ENCODE assay signal across 8 mouse cellular contexts in genomic region chrX:142228055-142228768, GRCm38 (mm10). TPM values are rescaled to one million over a fixed set of nuclear protein-coding genes. Genes with fewer than 3 reads are reported as not detected.
DNase-seq lines count a peak whose midpoint lies in the region; ATAC-seq and TF ChIP-seq lines count a peak whose summit lies in the region.

No protein-coding gene starts in this region.

- peak; percentile 98 for ATAC-seq in forebrain, postnatal 0 days
- ATAC-seq in lung, embryonic 16.5 days (ENCODE audit: low read depth) = peak; percentile 97

- H3K4me3 ChIP-seq in cerebellum, adult 2 months (replicated peaks; ENCODE audit: insufficient read depth, low read depth, low read length) = peak overlapping the region; percentile 70
- H3K4me3 ChIP-seq in forebrain, postnatal 0 days (ENCODE audit: low read depth, low read length) = peak overlapping the region; percentile 46
- H3K4me3 ChIP-seq in lung, embryonic 16.5 days (ENCODE audit: low read length) = peak overlapping the region; percentile 60

- peak overlapping the region; percentile 45; the same call in 1 of the 2 replicates for H3K9ac ChIP-seq in forebrain, postnatal 0 days
- H3K9ac ChIP-seq in lung, embryonic 16.5 days (ENCODE audit: low read length) = peak overlapping the region; percentile 65

- peak; percentile 48; the same call in 1 of the 2 replicates for TF ChIP-seq POLR2A in cerebellum, adult 2 months (IDR thresholded peaks at IDR 0.05; ENCODE audit: borderline replicate concordance, insufficient read depth, low read length)

- no peaks in the 10 kb centered on the region for H3K9me3 ChIP-seq in forebrain, postnatal 0 days (ENCODE audit: low read length)
- H3K9me3 ChIP-seq in lung, embryonic 16.5 days (ENCODE audit: control insufficient read depth, low read length) = no peaks in the 10 kb centered on the region

- peak; percentile 95 for DNase-seq in MEL-GATA-1-ER (ENCODE audit: extremely low read depth, low read depth)
- peak; percentile 83 to 84 for DNase-seq in cerebellum, adult 2 months
- peak; percentile 80 for DNase-seq in forebrain, postnatal 0 days
- peak; percentile 72 for DNase-seq in heart, postnatal 4 days
- DNase-seq in layer of hippocampus, adult 8-10 months (ENCODE audit: low spot score in 2 of 2) = peak; percentile 56 to 58
- peak; percentile 31 for DNase-seq in ovary, postnatal 10 days (ENCODE audit: low spot score)
- DNase-seq in thymus, postnatal 10 days (ENCODE audit: low spot score in 2 of 2) = peak; percentile 31 to 46

- TF ChIP-seq CTCF in cerebellum, adult 2 months (IDR thresholded peaks at IDR 0.05; ENCODE audit: borderline replicate concordance, insufficient read depth, low read depth, low read length) = no peak
- TF ChIP-seq CTCF in forebrain, postnatal 0 days (IDR thresholded peaks at IDR 0.05; ENCODE audit: low read depth) = no peak

- peak overlapping the region; percentile 45 for H3K4me2 ChIP-seq in forebrain, postnatal 0 days (ENCODE audit: low read depth)
- peak overlapping the region; percentile 53 for H3K4me2 ChIP-seq in lung, embryonic 16.5 days (ENCODE audit: low read depth, low read length)

- no peaks in the 10 kb centered on the region for H3K4me1 ChIP-seq in cerebellum, adult 2 months (ENCODE audit: control insufficient read depth, insufficient read depth, low read length)
- no peaks in the 10 kb centered on the region for H3K4me1 ChIP-seq in forebrain, postnatal 0 days (ENCODE audit: insufficient read depth)
- no peaks in the 10 kb centered on the region for H3K4me1 ChIP-seq in lung, embryonic 16.5 days (replicated peaks; ENCODE audit: control insufficient read depth, insufficient read depth, low read length)

- peak overlapping the region; percentile 84 for H3K27ac ChIP-seq in cerebellum, adult 2 months (ENCODE audit: insufficient read depth, low read length)
- peak overlapping the region; percentile 72 for H3K27ac ChIP-seq in forebrain, postnatal 0 days (ENCODE audit: low read depth, low read length)
- peak overlapping the region; percentile 95 for H3K27ac ChIP-seq in lung, embryonic 16.5 days (ENCODE audit: low read length)

- WGBS in cerebellum, adult 2 months = 12% methylated on average over 32 of the region's 42 CpGs
- 30% methylated on average over 33 of the region's 42 CpGs for WGBS in forebrain, postnatal 0 days
- WGBS in lung, embryonic 16.5 days = 15% methylated on average over 34 of the region's 42 CpGs

- no peaks in the 10 kb centered on the region for H3K27me3 ChIP-seq in cerebellum, adult 2 months (ENCODE audit: control insufficient read depth, insufficient read depth, low read length)
- no peaks in the 10 kb centered on the region for H3K27me3 ChIP-seq in forebrain, postnatal 0 days (ENCODE audit: insufficient read depth, low read length)
- H3K27me3 ChIP-seq in lung, embryonic 16.5 days (ENCODE audit: control insufficient read depth, insufficient read depth, low read depth, low read length) = no peaks in the 10 kb centered on the region

- no peaks in the 10 kb centered on the region for H3K36me3 ChIP-seq in forebrain, postnatal 0 days (ENCODE audit: insufficient read depth)
- no peaks in the 10 kb centered on the region for H3K36me3 ChIP-seq in lung, embryonic 16.5 days (ENCODE audit: control insufficient read depth, insufficient read depth, low read length)

RNA-seq across cellular contexts. Expression of gene Nxt2, which starts 1.6 kb away (rescaled TPM):
- polyA plus RNA-seq in cerebellum, adult 2 months (2012; rRNA removed) = 36.9 and 38.6 TPM in 2 replicates
- total RNA-seq in forebrain, postnatal 0 days (2014; rRNA removed) = 20.2 and 27.8 TPM in 2 replicates
- polyA plus RNA-seq in forebrain, postnatal 0 days (2015; fragmentation: Nextera tagmentation; extraction: Ambion mirVana) = 21.2 and 23.0 TPM in 2 replicates
- 1 to 10 TPM; 6.1 to 6.3 TPM for total RNA-seq in heart, postnatal 4 days (2021)
- 10 to 100 TPM; 30.4 to 35.8 (median 33.8) TPM for total RNA-seq in layer of hippocampus, adult 8-10 months (2022)
- polyA plus RNA-seq in lung, embryonic 16.5 days (2015; fragmentation: Nextera tagmentation; extraction: Ambion mirVana) = 25.7 and 27.5 TPM in 2 replicates

RNA-seq across cellular contexts. Expression of gene Gucy2f, which starts 31.5 kb away (rescaled TPM):
- 0.03 and 0.06 TPM in 2 replicates for polyA plus RNA-seq in cerebellum, adult 2 months (2012; rRNA removed)
- total RNA-seq in forebrain, postnatal 0 days (2014; rRNA removed) = 0.29 and 0.31 TPM in 2 replicates
- 0.05 and 0.07 TPM in 2 replicates for polyA plus RNA-seq in forebrain, postnatal 0 days (2015; fragmentation: Nextera tagmentation; extraction: Ambion mirVana)
- not detected for total RNA-seq in heart, postnatal 4 days (2021)
- total RNA-seq in layer of hippocampus, adult 8-10 months (2022) = 1 to 10 TPM in 1 of 4 experiments, under 1 TPM in 3; 0.41 to 1.0 (median 0.72) TPM
- 0.04 TPM in 1 of 2 replicates, not detected in the other for polyA plus RNA-seq in lung, embryonic 16.5 days (2015; fragmentation: Nextera tagmentation; extraction: Ambion mirVana)

Comparison
In these comparisons a context has a peak if more than half of its experiments do, and no peak if none do; other contexts are left out.
1. Peak in every context shown above with its lines: DNase-seq, ATAC-seq, H3K4me3 ChIP-seq and H3K27ac ChIP-seq.
2. DNase-seq: peak in every context shown above with its lines; median percentile 95 in MEL-GATA-1-ER; 84 in cerebellum, adult 2 months; 80 in forebrain, postnatal 0 days; 72 in heart, postnatal 4 days; 57 in layer of hippocampus, adult 8-10 months; 38 in thymus, postnatal 10 days; 31 in ovary, postnatal 10 days.